Mouse (Mus musculus) cerebellum, adult 11-12 months (tissue): ENCODE measurements around the gene Nrg3.
A peak's percentile ranks its signal among the peaks of the same experiment; 100 is the strongest.

ENCODE experiments used
- DNase-seq: peaks from one replicate; pipeline ENCODE4 v3.0.0; 2022

Nrg3 gene

DNA sequence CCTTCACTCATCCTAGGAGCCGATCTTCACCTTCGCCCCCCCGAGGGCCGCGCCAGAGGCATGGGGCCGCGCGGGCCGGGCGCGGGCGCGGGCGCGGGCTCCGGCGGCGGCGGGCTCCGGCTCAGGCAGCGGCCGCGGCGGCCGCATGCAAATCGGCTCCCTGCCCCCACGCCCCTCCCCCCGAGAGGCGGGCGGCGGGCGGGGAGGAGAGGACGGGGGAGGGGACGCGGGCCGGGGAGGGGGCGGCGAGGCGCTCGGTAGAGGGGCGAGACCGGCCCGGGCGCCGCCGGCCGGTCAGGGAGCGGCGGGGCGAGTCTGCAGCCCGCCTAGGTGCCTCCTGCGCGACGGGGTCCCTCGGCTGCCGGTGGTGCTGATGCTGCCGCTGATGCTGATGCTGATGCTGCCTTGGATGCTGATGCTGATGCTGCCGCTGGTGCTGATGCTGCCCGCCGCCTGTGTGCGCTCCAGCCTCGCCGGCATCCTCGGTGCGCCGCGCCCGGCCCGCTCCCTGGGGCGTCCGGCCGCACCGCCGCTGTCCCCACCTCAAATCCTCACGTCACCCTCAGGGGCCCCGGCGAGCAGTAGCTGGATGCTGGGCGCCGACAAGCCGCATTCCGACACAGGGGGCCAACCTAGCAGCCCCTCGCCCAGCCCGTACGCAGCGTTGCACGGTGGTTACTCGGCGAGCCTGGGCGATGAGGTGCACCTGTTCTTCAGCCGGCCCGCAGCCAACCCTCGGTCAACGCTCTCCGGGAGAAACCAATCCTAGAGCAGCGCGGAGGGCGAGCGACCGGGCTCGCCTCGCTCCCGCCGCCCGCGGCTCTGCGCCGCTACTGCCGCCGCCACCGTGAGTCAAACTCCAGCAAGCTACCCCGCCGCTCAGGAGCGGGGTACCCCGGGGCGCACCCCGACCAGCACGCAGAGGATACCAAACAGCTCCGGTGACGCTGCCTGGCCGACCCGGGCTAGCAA is at the start of gene Nrg3:
TSS of gene Nrg3 (minus strand) at position 299 of the 972 bp plus-strand sequence.
- peak; percentile 80 for DNase-seq

DNA sequence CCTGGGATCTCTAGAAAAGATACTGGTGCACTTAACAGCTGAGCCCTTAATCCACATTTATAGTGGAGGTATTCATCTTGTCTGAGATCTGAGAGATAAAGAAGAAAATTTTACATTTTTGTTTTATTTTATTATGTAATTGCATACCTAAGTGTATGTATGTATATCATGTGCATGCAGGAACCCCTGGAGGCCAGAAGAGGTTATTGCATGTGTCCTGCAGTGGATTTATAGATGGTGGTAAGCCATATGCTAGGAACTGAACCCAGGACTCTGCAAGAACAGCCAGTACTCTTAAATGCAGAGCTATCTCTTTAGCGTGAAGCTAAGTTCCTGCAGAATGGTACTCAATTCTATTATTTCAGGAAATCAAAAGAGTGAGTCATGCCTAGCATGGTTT is 36.1 kb upstream of the Nrg3 start:
- DNase-seq = peak; percentile 8

DNA sequence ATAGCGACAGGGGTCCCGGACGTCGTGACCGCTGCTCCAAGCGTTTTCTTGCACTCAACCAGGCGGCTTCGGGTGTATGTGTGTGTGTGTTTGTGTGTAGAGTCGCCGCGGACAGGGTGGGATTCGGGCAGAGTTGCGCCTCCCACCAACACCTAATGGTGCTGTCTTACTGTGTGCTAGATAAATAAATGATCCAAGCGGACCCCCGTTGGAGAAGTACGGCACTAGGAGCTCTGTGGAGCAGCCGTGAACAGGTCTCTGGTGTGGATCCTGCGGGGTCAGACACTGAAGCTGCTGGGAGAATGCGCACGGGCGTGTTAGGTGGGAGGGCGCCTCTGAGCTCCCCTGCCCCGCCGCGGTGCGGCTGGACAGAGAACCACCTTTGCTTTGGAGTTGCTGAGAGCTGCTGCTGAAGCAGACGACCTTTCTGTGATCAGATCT is 903 bp upstream of the Nrg3 start:
- peak; percentile 66 for DNase-seq

DNA sequence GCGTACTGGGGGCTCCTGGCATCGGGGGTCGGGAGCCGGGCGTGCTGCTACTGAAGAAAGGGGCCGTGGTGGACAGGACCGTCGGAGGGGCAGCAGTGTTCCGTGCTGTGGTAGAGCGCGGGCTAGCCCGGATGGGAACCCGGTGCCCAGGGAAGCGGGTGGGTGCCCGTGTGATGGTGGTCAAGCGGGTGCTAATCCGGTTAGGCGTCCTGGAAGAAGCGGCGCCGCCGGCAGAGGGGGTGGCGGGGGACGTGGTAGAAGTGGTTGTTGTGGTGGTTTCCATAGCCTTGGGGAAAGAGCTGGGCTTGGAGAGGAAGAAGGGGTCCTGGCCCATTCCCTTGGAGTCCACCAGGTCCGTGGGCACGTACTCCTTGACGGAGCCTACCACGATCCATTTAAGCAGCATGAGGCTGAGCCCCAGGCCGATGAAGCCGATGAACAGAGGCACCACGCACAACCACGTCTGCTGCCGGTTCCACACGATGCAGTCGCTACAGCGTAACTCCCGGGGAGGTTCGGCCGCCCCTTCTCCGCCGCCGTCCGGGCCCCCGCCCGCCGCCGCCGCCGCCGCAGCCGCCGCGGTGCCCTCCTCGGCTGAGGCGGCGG is 639 bp downstream of the Nrg3 start:
- peak; percentile 48 for DNase-seq

DNA sequence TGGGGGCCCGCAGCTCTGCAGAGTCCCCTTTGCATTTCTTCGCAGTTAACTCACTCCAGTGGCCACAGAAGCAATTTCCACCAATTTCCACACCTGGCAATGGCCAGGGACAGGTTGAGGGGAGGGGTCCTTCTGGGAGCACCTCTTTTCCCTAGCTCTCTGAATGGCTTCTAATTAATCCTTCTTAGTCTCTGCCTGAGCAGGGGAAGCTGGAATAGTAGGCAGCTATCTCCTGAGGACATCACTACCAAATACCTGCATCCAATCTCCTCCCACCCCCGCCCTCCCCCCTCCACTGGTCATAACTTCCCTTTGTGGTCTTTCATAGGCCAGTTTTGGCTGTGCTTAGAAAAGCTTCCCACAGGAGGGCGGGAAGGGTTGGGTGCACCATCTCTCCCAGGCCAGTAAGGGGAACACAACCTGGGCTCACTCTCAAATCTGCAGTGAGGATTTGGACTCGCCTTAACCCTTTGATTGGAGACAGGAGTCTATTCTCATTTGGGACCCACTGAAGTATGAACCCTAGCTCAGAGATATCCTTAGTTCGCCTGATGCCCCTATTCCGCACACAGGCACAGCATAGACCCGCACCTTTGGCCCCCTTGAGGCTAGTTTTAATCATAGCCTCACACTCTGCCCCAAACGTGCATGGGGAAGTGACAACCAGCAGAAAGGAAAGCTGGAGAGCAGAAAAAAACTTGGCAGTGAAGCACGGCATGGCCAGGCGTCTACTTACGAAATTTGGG is 1.5 kb downstream of the Nrg3 start:
- peak; percentile 44 for DNase-seq

- no peak for DNase-seq
Measured at GRCm38 (mm10) chr14:39445501-39445900, 27.4 kb downstream of the Nrg3 start.

DNA sequence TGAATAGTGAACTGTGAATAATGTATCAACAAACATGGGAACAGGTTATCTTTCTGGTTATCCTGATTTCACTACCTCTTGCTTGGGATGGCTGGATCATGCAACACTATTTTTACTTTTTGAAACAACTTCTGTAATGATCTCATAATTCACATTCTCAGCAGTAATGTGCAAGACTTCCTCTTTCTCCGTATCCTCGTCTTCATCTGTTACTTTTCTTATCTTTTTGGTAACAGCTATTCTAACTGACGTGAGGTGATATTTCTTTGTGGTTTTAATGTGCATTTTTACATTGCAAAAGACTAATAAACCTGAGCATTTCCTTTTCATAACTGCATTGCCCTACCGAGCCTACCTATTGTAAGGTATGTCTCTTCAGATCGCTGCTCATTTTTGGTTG is 44.4 kb downstream of the Nrg3 start:
- DNase-seq = no peak

DNA sequence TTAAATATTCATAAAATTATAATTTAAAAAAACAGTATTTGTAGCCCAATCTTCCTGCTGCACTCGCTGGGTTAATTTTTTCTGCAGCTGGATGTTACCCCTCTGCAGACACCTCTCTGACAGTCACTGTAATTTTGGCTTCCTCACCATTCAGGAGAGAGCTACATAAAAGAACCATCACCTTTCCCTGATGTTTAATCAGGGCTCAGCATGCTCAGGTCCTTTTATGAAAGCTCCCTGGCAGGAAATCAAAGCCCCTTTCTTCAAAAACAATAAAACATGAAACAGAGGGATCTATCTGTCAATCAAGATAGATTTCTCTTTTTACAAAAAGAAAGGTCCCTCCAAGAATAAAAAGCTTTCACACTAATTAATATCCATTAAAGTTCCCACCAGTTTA is 51.0 kb downstream of the Nrg3 start:
- DNase-seq = no peak

- DNase-seq = no peak
Measured at GRCm38 (mm10) chr14:39413270-39413669, 59.6 kb downstream of the Nrg3 start.

GRCm38 (mm10) chr14:39386845-39387244 is 86.0 kb downstream of the Nrg3 start:
- DNase-seq = no peak

DNA sequence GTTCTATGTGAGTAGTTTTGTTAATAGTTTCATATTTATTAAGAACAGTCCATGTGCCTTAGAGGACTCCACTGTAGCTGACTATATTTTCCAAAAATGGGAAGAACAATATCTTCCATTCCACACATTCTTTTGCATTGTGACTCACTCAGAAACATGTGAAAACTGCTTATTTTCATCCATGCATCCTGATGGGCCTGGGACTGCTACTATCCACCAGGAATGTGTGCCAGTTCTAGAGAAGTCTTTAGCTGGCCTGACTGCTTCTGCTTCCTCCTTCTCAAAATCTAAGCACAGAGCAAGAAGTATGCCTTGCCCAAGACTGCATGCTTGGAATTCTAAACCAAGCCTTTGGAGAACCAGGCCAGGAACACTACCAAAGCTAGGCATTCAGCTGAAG is 91.6 kb downstream of the Nrg3 start:
- no peak for DNase-seq

DNA sequence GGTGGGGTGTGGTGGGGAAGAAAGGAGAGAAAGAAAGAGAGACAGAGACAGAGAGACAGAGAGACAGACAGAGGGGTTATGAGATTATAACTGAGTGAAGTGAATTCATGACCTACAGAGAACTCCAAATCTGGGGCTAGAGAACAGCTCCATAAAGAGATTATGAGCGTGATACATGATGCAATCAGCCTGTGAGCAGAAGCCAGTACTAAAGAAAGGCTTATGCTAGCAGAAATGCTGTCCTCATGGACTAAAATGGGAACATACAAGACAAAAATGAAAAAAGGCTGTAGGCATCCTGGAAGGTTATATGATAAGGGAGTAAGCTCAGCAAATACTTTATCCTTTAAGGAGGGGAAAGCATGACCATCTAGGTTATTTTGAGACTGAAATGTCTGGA is 99.7 kb downstream of the Nrg3 start:
- DNase-seq = no peak

DNA sequence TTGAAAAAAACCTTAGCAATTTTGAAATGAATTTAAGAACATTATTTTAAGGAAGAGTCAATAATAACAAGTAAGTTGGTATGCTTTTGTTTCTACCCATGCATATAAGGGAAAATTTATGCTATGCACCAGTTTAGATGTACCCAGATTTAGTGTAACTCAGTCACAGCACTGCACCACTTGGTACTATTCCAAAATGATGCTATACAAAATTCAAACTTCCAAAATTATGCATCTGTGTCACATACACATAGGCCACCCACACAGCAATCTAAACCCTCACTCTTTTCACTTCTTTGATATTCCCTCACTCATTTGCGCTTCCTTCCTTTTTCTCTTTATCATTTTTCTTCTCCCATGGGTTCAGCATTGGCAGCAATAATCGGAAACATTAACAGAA is 116.6 kb downstream of the Nrg3 start:
- no peak for DNase-seq

GRCm38 (mm10) chr14:39351979-39352737 is 120.7 kb downstream of the Nrg3 start:
- no peak for DNase-seq

GRCm38 (mm10) chr14:39317424-39318110 is 155.3 kb downstream of the Nrg3 start:
- DNase-seq = peak; percentile 80

DNA sequence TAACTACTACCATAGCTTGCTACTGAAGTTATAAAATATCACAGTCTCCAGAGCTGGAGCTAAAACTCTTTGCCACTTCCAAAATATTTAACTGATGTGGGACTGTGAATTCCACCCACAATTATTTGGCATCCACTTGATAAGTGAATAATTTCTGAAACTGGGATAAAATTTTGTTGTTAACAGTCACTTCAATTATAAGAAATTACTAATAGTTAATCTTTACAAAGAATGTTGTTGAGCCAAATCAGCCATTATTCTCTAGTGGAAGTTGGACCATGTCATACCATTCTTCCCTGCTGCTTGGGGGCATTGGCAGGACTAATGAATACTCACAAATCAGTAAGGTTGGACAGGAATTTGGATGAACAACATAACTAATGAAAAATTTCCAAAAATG is 158.8 kb downstream of the Nrg3 start:
- DNase-seq = no peak

DNA sequence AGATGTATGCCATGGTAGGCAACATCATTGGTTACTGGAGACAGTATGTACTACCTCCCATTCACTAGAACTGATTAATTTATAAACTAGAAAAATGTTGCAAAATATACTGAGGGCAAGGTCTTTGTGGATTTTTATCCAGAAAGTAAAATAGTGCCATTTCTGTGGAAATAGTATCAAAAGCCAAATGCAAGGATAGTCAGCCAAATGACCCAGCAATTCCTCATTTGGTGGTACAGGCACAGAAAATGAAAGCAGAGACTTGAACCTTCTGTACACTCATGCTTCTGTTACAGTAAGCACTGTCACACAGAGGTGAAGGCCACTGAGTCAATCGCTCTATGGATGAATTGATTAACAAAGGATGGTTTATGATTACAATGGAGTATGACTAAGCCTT is 207.8 kb downstream of the Nrg3 start:
- no peak for DNase-seq

DNA sequence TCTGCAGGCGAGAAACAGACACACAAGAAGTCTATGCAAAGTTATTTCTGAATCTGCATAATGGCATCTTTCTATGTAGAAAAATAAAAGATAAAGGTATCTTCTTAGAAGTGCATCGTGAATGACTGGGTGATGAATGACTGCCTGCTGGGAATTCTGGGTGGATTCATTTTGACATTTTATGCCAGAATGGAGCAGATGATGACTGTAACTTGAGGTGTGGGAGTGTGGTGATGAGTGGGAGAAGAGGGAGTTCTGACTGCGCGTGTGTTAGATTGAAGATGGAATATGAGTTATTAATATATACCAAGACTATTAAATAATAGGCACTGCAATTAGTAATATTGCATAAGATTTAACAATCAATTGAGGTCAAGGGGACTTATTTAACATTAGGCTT is 208.5 kb downstream of the Nrg3 start:
- no peak for DNase-seq

DNA sequence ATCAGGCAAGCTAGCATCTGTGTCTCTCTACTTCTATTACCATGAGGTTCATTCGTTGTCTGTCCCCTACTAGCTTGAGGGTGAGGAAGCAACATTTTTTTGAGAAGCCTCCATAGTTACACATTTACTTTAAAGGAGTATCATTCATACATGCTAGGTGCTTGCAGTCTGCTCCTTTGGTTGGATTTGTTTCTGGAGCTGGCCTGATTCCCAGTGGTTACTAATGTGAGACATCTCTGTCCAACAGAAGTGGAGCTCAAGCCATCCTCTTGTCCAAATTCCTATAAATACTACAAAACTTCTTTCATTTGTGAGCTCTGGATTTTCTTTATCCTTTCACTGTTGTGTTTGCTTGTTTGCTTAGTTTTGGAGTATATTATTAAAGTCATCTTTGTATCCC is 211.9 kb downstream of the Nrg3 start:
- DNase-seq = peak; percentile 8

GRCm38 (mm10) chr14:39255391-39255790 is 217.5 kb downstream of the Nrg3 start:
- no peak for DNase-seq

GRCm38 (mm10) chr14:39240267-39240666 is 232.6 kb downstream of the Nrg3 start:
- DNase-seq = no peak

DNA sequence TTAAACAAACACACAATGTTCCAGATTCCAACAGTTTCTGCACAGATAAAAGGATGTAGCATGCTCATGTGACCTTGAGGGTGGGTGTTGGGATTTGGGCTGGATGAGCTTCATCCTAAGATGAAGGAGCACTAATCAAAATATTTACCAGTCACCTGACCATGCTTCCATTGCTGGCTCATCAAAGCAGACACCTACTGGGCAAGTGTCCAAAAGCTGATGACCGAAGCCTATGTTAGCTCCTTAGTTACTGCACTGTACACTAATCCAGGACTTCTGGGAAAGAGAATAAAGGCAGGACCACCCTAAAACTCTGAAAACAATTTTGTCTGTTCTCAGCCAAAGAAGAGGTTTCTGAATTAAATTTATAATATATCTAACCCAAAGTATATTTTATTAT is 261.4 kb downstream of the Nrg3 start:
- DNase-seq = no peak
